Mouse (Mus musculus): ENCODE measurements around the gene Igf1r. TPM values are rescaled to one million over a fixed set of nuclear protein-coding genes. Genes with fewer than 3 reads are reported as not detected.

The Igf1r gene
- polyA plus RNA-seq, 1 experiment: 9.8 TPM

GRCm38 (mm10) chr7:67951532-67952035 is 1.0 kb upstream of the Igf1r start:
- no peaks in the 10 kb centered on the region for H3K27me3 ChIP-seq (ENCODE audit: control insufficient read depth, insufficient read depth, insufficient read length)
- peak overlapping the region; percentile 72 for H3K4me3 ChIP-seq (ENCODE audit: insufficient read depth, poor library complexity, severe bottlenecking)
- H3K79me3 ChIP-seq (ENCODE audit: low read depth): peaks cover 31% of the 10 kb centered on the region
- TF ChIP-seq FOSL1 (IDR thresholded peaks at IDR 0.05; ENCODE audit: insufficient read depth, low read length, poor library complexity, severe bottlenecking): no peak
- TF ChIP-seq CEBPB (IDR thresholded peaks at IDR 0.05; ENCODE audit: low read depth): no peak
- no peak for TF ChIP-seq USF1 (IDR thresholded peaks at IDR 0.05; ENCODE audit: low read depth)
- no peak for TF ChIP-seq CTCF (IDR thresholded peaks at IDR 0.05; ENCODE audit: control insufficient read depth, insufficient read depth, insufficient read length)
- TF ChIP-seq MYOD1 (IDR thresholded peaks at IDR 0.05; ENCODE audit: control insufficient read depth, insufficient read length, low read depth): no peak
- TF ChIP-seq MAX (IDR thresholded peaks at IDR 0.05): no peak
- TF ChIP-seq MYOG (IDR thresholded peaks at IDR 0.05; ENCODE audit: control insufficient read depth, extremely low read depth, insufficient read length): no peak
- no peaks in the 10 kb centered on the region for H3K36me3 ChIP-seq (ENCODE audit: control insufficient read depth, insufficient read depth)
- H3ac ChIP-seq (ENCODE audit: control insufficient read depth, insufficient read length, low read depth): peak overlapping the region; percentile 97
- H3K79me2 ChIP-seq (ENCODE audit: control insufficient read depth, insufficient read depth): peaks cover 46% of the 10 kb centered on the region

- Histone ChIP-seq H3K79me3 (ENCODE audit: low read depth) (peaks cover 35% of the 10 kb centered on the region), H3K36me3 (ENCODE audit: control insufficient read depth, insufficient read depth) (no peaks in the 10 kb centered on the region), H3K4me3 (ENCODE audit: insufficient read depth, poor library complexity, severe bottlenecking) (peak overlapping the region; percentile 72), H3K79me2 (ENCODE audit: control insufficient read depth, insufficient read depth) (peaks cover 52% of the 10 kb centered on the region), H3ac (ENCODE audit: control insufficient read depth, insufficient read length, low read depth) (peak overlapping the region; percentile 97), H3K27me3 (ENCODE audit: control insufficient read depth, insufficient read depth, insufficient read length) (no peaks in the 10 kb centered on the region)
- no peak for TF ChIP-seq MYOD1 (IDR thresholded peaks at IDR 0.05; ENCODE audit: control insufficient read depth, insufficient read length, low read depth)
- TF ChIP-seq CTCF (IDR thresholded peaks at IDR 0.05; ENCODE audit: control insufficient read depth, insufficient read depth, insufficient read length): no peak
- TF ChIP-seq MYOG (IDR thresholded peaks at IDR 0.05; ENCODE audit: control insufficient read depth, extremely low read depth, insufficient read length): no peak
- TF ChIP-seq MAX (IDR thresholded peaks at IDR 0.05): no peak
- TF ChIP-seq CEBPB (IDR thresholded peaks at IDR 0.05; ENCODE audit: low read depth): no peak
- no peak for TF ChIP-seq USF1 (IDR thresholded peaks at IDR 0.05; ENCODE audit: low read depth)
Observed at GRCm38 (mm10) chr7:67952036-67952681, 468 bp upstream of the Igf1r start.

- H3K27me3 ChIP-seq (ENCODE audit: control insufficient read depth, insufficient read depth, insufficient read length): no peaks in the 10 kb centered on the region
- TF ChIP-seq MAX (IDR thresholded peaks at IDR 0.05) (no peak), MYOG (IDR thresholded peaks at IDR 0.05; ENCODE audit: control insufficient read depth, extremely low read depth, insufficient read length) (no peak), CTCF (IDR thresholded peaks at IDR 0.05; ENCODE audit: control insufficient read depth, insufficient read depth, insufficient read length) (no peak), FOSL1 (IDR thresholded peaks at IDR 0.05; ENCODE audit: insufficient read depth, low read length, poor library complexity, severe bottlenecking) (no peak), USF1 (IDR thresholded peaks at IDR 0.05; ENCODE audit: low read depth) (no peak), CEBPB (IDR thresholded peaks at IDR 0.05; ENCODE audit: low read depth) (no peak), MYOD1 (IDR thresholded peaks at IDR 0.05; ENCODE audit: control insufficient read depth, insufficient read length, low read depth) (no peak)
- H3K4me3 ChIP-seq (ENCODE audit: insufficient read depth, poor library complexity, severe bottlenecking): peak overlapping the region; percentile 72
- H3K79me2 ChIP-seq (ENCODE audit: control insufficient read depth, insufficient read depth): peaks cover 68% of the 10 kb centered on the region
- no peaks in the 10 kb centered on the region for H3K36me3 ChIP-seq (ENCODE audit: control insufficient read depth, insufficient read depth)
- peaks cover 50% of the 10 kb centered on the region for H3K79me3 ChIP-seq (ENCODE audit: low read depth)
- peak overlapping the region; percentile 73 for H3ac ChIP-seq (ENCODE audit: control insufficient read depth, insufficient read length, low read depth)
Observed at GRCm38 (mm10) chr7:67953764-67954242, 1.2 kb downstream of the Igf1r start.

- no peak for TF ChIP-seq CTCF (IDR thresholded peaks at IDR 0.05; ENCODE audit: control insufficient read depth, insufficient read depth, insufficient read length)
- TF ChIP-seq CEBPB (IDR thresholded peaks at IDR 0.05; ENCODE audit: low read depth): no peak
- TF ChIP-seq MYOG (IDR thresholded peaks at IDR 0.05; ENCODE audit: control insufficient read depth, extremely low read depth, insufficient read length): no peak
- TF ChIP-seq MYOD1 (IDR thresholded peaks at IDR 0.05; ENCODE audit: control insufficient read depth, insufficient read length, low read depth): no peak
- no peak for TF ChIP-seq MAX (IDR thresholded peaks at IDR 0.05)
- TF ChIP-seq USF1 (IDR thresholded peaks at IDR 0.05; ENCODE audit: low read depth): no peak
- TF ChIP-seq FOSL1 (IDR thresholded peaks at IDR 0.05; ENCODE audit: insufficient read depth, low read length, poor library complexity, severe bottlenecking): no peak
- H3K4me3 ChIP-seq (ENCODE audit: insufficient read depth, poor library complexity, severe bottlenecking): peak overlapping the region; percentile 72
- peaks cover 58% of the 10 kb centered on the region for H3K79me3 ChIP-seq (ENCODE audit: low read depth)
- H3K79me2 ChIP-seq (ENCODE audit: control insufficient read depth, insufficient read depth): peaks cover 77% of the 10 kb centered on the region
- H3K27me3 ChIP-seq (ENCODE audit: control insufficient read depth, insufficient read depth, insufficient read length): no peaks in the 10 kb centered on the region
- peak overlapping the region; percentile 12 for H3ac ChIP-seq (ENCODE audit: control insufficient read depth, insufficient read length, low read depth)
- no peaks in the 10 kb centered on the region for H3K36me3 ChIP-seq (ENCODE audit: control insufficient read depth, insufficient read depth)
Observed at GRCm38 (mm10) chr7:67954591-67955185, 2.1 kb downstream of the Igf1r start.

GRCm38 (mm10) chr7:67955276-67955675 is 2.6 kb downstream of the Igf1r start:
- no peaks in the 10 kb centered on the region for H3K36me3 ChIP-seq (ENCODE audit: control insufficient read depth, insufficient read depth)
- TF ChIP-seq CEBPB (IDR thresholded peaks at IDR 0.05; ENCODE audit: low read depth): no peak
- TF ChIP-seq CTCF (IDR thresholded peaks at IDR 0.05; ENCODE audit: control insufficient read depth, insufficient read depth, insufficient read length): no peak
- no peak for TF ChIP-seq MYOD1 (IDR thresholded peaks at IDR 0.05; ENCODE audit: control insufficient read depth, insufficient read length, low read depth)
- TF ChIP-seq FOSL1 (IDR thresholded peaks at IDR 0.05; ENCODE audit: insufficient read depth, low read length, poor library complexity, severe bottlenecking): no peak
- TF ChIP-seq MYOG (IDR thresholded peaks at IDR 0.05; ENCODE audit: control insufficient read depth, extremely low read depth, insufficient read length): no peak
- TF ChIP-seq USF1 (IDR thresholded peaks at IDR 0.05; ENCODE audit: low read depth): no peak
- TF ChIP-seq MAX (IDR thresholded peaks at IDR 0.05): no peak
- H3K27me3 ChIP-seq (ENCODE audit: control insufficient read depth, insufficient read depth, insufficient read length): no peaks in the 10 kb centered on the region
- H3ac ChIP-seq (ENCODE audit: control insufficient read depth, insufficient read length, low read depth): no peak overlapping the region
- peaks cover 63% of the 10 kb centered on the region for H3K79me3 ChIP-seq (ENCODE audit: low read depth)
- H3K4me3 ChIP-seq (ENCODE audit: insufficient read depth, poor library complexity, severe bottlenecking): no peak overlapping the region
- peaks cover 83% of the 10 kb centered on the region for H3K79me2 ChIP-seq (ENCODE audit: control insufficient read depth, insufficient read depth)
